Mouse (Mus musculus) cerebellum, adult 9-10 months (tissue): ENCODE results near the gene Rbck1.
A peak's percentile ranks its signal among the peaks of the same experiment; 100 is the strongest.
"Not testable (repeated sequence)": the region's sequence is repeated elsewhere in the genome, so short reads cannot be mapped to it uniquely, and the experiment has no call there.

ENCODE experiments used
- DNase-seq: peaks from one replicate; pipeline ENCODE4 v3.0.0; 2022

Rbck1 gene

DNA sequence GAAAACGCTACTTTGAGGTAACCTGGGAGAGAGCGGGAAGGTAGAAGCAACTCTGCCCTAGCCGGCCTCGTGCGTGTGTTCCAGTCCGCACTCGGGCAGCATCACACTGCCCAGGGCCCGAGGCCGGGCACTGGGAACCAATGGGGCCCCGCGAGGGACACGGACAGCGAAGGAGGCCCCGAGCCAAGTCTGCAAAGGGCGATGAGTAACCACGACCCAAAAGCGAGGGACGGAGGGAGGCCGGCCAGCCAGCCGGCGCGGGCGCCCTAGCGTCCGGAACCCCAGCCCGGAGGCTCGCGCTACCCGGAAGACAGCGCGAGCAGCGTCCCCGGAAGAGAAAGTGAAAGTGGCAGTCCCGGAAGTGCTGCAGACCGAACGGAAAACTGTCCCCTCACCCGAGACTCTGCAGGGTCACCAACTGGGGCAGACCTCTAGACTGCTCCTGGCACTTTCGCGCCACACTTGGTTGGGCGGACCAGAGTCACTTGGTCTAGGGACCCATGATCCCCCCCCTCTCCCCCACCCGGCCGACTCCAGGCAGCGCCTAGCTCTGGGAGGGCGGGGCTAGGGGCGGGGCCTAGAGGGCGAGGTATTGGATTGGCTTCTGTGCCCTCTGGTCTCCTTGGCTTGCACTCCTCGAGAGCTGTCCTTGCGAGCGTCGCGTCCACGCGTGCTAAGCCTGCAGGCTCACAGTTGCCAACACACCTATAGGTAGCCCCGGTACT lies at the start of gene Rbck1:
Rbck1 (minus strand) TSS at position 553 of the 725 bp plus-strand sequence.
- peak; percentile 95 for DNase-seq

DNA sequence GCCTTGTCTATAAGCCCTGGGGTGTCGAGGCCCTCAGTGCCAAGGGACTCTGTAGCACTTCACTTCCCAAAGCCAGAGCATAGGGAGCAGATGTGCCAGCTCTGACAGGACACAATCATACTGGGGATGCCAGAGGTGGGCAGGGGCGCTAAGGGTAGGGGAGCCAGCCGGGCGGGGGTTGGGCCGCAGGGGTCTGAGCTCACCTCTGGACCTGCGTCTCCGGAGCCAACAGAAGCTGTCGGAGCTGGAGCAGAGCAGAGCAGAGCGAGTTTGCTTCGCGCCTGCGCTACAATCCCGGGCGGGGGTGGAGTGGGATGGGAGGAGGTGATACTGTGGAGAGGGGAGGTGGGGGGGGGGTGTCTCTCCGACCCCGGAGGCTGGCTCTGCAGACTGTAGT lies 43.9 kb upstream of the Rbck1 start, which contains the start of gene Nrsn2:
Nrsn2 (minus strand) TSS at position 294 of the 397 bp plus-strand sequence.
- DNase-seq, result no peak

- DNase-seq, result no peak
Observed at GRCm38 (mm10) chr2:152375652-152376344, 43.3 kb upstream of the Rbck1 start.

DNA sequence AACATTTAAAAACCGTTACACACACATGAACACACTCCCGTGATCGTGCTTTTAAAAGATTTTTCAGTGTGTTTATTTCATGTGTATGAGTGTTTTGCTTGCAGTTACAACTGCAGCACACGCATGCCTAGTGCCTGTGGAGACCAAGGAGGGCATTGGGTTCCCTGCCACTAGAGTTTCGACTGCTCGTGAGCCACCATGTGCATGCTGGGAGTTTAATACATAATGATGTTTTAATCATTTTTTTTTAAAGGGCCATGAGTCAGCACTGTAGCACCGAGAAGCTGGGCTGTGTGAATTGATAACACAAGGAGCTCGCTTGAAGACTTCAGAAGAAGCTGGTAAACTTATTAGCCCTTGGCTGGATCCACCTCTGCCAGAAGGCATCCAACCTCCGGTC lies 41.1 kb upstream of the Rbck1 start:
- no peak for DNase-seq

GRCm38 (mm10) chr2:152372661-152373060 lies 40.2 kb upstream of the Rbck1 start:
- DNase-seq, result no peak

GRCm38 (mm10) chr2:152372104-152372503 lies 39.7 kb upstream of the Rbck1 start:
- DNase-seq, result no peak

DNA sequence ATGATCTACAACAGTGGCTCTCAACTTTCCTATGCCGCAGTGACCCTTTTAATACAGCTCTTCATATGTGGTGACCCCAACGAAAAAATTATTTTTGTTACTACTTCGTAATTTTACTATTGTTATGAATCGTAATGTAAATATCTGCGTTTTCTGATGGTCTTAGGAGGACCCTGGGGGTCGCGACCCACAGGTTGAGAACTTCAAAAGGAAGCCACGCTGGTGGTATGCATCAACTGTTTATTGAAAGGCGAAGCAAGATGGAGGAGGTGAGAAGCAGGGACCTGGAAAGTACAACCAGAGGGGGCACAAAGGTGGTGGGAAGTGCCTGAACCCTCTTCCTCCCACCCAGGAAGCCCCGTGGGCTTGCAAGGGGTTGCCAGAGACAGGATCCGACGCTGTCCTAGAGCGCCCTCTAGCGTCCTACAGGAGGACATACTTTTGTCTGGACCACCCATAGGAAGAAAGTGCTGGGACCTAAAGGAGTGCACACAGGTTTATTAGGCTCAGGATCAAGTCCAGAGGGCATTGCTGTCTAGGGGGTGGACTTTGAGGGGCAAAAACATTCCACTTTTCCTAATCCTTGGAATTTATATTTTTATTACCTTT lies 36.2 kb upstream of the Rbck1 start:
- DNase-seq, result peak; percentile 18

- no peak for DNase-seq
Observed at GRCm38 (mm10) chr2:152367917-152368316, 35.5 kb upstream of the Rbck1 start.

DNA sequence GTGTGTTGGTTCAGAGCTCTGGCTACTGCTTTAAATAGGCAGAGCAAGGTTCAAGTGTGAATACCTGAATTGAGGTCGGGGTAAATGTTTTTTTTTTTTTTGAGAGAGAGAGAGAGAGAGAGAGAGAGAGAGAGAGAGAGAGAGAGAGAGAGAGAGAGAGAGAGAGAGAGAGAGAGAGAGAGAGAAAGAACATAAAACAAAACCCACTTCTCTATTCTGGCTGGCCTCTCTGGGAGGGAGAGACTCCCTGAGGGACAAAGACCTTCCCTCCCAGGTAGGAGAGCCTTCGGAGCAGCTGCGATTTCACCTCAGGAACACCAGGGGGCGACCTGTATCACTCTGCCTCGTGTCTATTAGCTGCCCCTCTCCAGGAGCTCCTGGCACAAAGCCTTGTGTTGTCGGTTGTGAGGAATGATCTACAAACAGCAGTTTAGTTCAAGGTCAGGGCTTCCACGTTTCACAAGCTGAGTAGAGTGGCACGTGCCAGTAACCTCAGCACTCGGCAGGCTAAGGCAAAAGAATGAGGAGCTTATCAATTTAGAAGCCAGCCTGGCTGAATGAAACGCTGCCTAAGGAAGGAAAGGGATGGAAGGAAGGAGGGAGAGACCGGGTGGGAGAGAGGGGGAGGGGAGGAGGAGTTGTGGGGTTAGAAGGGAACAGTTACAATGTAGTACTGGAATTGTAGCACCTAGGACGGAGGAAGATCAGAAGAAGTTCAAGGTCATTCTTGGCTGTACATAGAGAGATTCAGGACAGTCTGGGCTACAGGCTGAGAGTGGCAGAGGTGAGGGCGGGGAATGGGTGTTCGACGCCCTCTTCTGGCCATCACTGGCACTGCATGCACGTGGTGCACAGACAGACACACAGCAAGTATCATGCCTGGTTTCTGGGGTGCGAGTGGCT lies 31.0 kb upstream of the Rbck1 start:
- peak; percentile 75 for DNase-seq

GRCm38 (mm10) chr2:152361193-152361592 lies 28.7 kb upstream of the Rbck1 start:
- no peak for DNase-seq

DNA sequence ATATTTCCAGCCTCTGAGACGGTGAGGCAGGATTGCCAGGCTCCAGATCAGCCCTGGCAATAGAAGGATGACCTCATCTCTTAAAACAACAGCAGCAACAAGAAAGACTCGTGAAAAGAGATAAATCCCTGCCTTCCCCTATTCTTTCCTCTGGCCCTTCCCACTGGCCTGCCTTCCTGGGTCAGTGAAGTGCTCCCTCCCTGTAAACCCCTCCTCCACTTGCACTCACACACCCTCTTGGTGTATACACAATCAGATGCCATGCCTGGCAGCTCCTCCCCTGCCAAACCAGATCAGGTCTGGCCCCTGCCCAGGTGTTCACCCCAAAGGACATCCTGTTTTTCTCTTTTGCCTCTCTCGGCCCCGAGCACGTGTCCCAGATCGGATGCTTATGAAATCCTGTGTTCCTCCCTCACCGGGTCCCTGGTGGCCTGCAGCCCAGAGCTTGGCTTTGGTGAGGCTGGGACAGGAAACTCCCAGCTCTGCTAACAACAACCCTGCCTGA lies 27.9 kb upstream of the Rbck1 start:
- no peak for DNase-seq

DNA sequence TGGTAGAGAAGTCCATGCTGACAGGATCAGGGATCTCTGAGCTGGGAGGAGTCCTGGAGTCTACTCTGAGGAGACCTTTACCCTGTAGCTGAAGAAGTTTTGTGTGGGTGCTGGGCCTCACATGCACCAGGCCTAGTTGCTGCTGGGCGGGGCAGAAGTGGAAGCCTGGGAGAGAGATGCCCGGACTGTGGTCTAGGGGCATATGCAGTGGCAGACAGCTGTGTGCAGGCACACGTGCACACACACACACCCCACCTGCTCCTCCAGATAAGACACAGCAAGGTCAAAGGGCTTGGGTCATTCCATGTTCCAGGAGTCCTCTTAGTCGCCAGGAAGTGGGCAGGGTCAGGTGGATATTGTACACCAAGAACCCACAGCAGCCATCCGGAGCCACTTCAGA lies 27.2 kb upstream of the Rbck1 start:
- DNase-seq, result no peak

GRCm38 (mm10) chr2:152358977-152359376 lies 26.5 kb upstream of the Rbck1 start:
- DNase-seq, result not testable (repeated sequence)

- DNase-seq, result no peak
Observed at GRCm38 (mm10) chr2:152357254-152357653, 24.8 kb upstream of the Rbck1 start.

GRCm38 (mm10) chr2:152349842-152350540 lies 17.5 kb upstream of the Rbck1 start:
- DNase-seq, result no peak

DNA sequence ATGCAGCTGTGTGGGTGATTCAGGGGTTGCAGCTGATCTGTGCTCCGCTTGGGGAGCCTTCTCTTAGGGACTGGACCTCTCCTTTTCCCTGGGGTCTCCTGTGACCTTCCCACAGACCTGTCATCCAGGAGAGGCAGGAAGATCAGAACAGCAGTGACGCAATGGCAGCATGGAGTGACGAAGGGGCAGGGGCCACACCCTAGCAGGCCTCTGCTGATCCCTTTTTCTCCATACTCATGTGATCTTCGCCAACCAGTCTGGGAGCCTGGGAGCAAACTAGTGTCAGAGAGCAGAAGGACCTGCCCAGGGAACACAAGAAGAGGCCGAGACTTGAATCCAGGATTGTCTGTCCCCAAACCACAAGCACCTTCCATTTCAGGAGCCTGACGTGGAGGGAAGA lies 16.8 kb upstream of the Rbck1 start:
- no peak for DNase-seq

DNA sequence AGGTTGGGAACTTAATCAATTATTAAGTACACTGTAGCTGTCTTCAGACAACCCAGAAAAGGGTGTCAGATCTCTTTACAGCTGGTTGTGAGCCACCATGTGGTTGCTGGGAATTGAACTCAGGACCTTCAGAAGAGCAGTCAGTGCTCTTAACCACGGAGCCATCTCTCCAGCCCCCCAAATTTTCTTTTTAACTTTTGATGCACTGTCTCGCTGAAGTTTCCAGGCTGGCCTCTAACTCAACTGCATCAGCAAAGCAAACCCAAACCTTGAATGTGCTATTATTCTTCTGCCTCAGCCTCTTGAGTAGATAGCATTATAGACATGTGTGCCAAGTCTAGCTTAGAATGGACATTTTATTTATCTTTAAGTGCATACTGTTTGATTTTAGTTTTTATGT lies 15.3 kb upstream of the Rbck1 start:
- no peak for DNase-seq

- no peak for DNase-seq
Observed at GRCm38 (mm10) chr2:152346776-152347465, 14.5 kb upstream of the Rbck1 start.

DNA sequence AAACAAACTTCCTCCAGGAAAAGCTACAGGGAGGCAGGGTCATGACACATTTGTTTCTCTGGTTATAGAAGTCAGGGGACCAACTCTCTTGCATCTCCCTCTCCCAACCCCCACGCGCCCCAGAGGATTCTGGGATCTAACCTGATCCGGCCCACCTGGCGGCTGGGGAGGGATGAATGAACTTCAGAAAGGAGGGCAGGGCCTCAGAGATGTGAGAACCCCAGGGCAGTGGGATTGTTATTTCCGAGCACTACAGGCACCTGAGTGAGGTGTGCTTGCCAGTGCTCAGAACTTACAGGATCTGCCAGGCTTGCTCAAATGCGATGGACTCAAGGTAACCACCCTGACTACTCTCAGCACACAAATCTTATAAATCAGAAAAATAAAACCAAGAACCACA lies 12.9 kb upstream of the Rbck1 start:
- no peak for DNase-seq

DNA sequence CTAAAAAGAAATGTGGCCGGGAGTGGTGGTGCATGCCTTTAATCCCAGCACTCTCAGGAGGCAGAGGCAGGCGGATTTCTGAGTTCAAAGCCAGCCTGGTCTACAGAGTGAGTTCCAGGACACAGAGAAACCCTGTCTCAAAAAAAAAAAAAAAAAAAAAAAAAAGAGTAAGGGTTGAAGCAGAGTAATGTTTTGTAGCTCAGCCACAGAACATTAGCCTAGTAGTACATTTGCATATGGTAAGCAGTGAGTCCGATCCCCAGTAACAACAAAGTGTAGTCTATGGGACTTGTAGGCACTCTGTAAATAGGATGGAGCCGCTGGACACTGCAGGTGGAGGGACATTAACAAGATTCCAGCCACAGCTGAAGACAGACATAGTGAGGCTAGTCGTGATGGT lies 12.5 kb upstream of the Rbck1 start:
- no peak for DNase-seq

GRCm38 (mm10) chr2:152344361-152344760 lies 11.9 kb upstream of the Rbck1 start:
- no peak for DNase-seq
